Mouse (Mus musculus): ENCODE data around the gene Setd2. TPM values are rescaled to one million over a fixed set of nuclear protein-coding genes. Genes with fewer than 3 reads are reported as not detected.

Gene Setd2
- polyA plus RNA-seq, 1 experiment from 2014 or later: 55.6 TPM

DNA sequence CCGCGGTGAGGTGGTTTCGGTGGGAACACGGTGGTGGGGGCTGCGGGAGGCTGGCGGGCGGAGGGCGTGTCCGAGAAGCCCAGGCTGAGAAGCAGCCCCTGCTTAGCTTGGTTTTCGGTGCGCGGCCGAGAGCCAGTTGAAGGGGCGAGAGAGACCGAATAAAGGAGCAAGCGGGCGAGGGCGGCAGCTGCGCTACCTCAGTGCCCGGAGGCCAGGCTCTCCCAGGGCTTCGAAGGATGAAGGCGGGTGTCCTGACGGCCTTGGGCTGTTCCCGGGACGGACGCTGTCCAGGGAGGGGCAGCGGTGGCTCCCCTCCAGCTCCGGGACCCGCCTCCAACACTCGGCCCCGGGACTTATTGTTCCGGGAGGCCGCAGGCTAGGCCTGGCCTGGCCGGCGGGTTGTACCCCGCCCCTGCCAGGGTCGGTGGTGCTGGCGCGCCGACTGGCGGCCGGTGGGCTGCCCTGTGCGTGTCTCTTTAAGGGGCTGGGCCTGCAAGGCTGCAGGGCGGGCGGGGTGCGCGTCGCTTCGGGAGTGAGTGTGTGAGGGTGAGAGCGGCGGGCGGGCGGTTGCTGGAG, 395 bp upstream of the Setd2 start:
- Histone ChIP-seq H3K36me3 (ENCODE audit: control insufficient read depth, insufficient read depth, low read length) (0 out of 2 replicates have a peak, but pooled peaks cover 2% of the 10 kb centered on the region), H3K9ac (ENCODE audit: low read length) (peak overlapping the region; percentile 99), H3K27ac (replicated peaks; ENCODE audit: low read depth, low read length) (peak overlapping the region; percentile 99), H3K4me2 (ENCODE audit: low read depth, severe bottlenecking) (peak overlapping the region; percentile 36), H3K9me3 (ENCODE audit: control insufficient read depth, low read length) (no peaks in the 10 kb centered on the region), H3K27me3 (ENCODE audit: control insufficient read depth, insufficient read depth, low read length) (no peaks in the 10 kb centered on the region), H3K4me1 (ENCODE audit: control insufficient read depth, insufficient read depth, low read length) (peaks cover 4% of the 10 kb centered on the region; the same call in 1 of the 2 replicates), H3K4me3 (ENCODE audit: low read depth, low read length) (peak overlapping the region; percentile 94)
- peak; percentile 97 for DNase-seq (ENCODE audit: low spot score)
- WGBS: under 1% methylated on average over 48 of the region's 53 CpGs
- ATAC-seq (ENCODE audit: insufficient number of reproducible peaks, low FRiP score, low TSS enrichment, low read depth): peak; percentile 100

DNA sequence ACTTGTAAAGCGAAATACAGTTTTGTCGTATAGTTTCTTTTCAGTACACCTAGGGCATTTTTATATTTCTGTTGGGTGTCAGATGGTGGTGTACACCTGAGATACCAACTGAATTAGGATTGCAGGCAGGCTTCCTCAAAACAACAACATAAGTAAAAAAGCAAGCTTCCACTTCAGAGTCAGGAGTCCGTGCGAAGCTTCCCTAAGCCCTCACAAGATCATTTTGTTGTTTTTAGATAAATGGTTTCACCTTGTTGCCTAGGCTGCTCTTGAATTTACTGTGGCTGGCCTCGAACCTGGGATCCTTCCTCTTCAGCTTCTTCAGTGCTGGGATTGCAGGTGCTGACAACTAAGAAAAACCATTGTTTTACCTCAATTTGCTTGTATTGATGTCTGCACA, 1.2 kb downstream of the Setd2 start:
- Histone ChIP-seq H3K9ac (ENCODE audit: low read length) (peak overlapping the region; percentile 99), H3K4me2 (ENCODE audit: low read depth, severe bottlenecking) (peak overlapping the region; percentile 69), H3K27me3 (ENCODE audit: control insufficient read depth, insufficient read depth, low read length) (no peaks in the 10 kb centered on the region), H3K36me3 (ENCODE audit: control insufficient read depth, insufficient read depth, low read length) (0 out of 2 replicates have a peak, but pooled peaks cover 2% of the 10 kb centered on the region), H3K9me3 (ENCODE audit: control insufficient read depth, low read length) (no peaks in the 10 kb centered on the region), H3K27ac (replicated peaks; ENCODE audit: low read depth, low read length) (no peak overlapping the region), H3K4me1 (ENCODE audit: control insufficient read depth, insufficient read depth, low read length) (peaks cover 4% of the 10 kb centered on the region; the same call in 1 of the 2 replicates), H3K4me3 (ENCODE audit: low read depth, low read length) (peak overlapping the region; percentile 94)
- peak; percentile 24 for DNase-seq (ENCODE audit: low spot score)
- WGBS: 51% methylated on average over 5 of the region's 5 CpGs
- ATAC-seq (ENCODE audit: insufficient number of reproducible peaks, low FRiP score, low TSS enrichment, low read depth): no peak

DNA sequence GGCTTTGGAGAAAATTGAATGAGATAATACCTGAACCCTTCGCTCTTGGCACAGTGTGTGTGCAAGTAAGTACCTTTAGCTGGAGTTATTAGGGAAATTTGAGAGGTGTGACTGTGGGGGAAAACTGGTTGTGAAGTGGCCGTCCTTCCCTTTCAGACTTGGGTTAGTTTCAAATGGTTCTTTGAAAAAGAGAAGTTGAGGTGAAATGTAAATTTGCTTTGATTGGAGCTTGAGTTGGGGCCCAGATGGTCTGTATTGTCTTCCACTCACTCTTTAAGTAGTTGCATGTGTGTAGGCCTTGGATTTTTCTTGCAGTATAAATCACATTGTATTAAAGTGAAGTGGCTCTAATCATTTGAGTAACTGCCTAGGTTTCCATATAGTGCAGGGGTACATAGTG, 2.7 kb downstream of the Setd2 start:
- H3K36me3 ChIP-seq (ENCODE audit: control insufficient read depth, insufficient read depth, low read length): no peaks in the 10 kb centered on the region
- peaks cover 4% of the 10 kb centered on the region; the same call in 1 of the 2 replicates for H3K4me1 ChIP-seq (ENCODE audit: control insufficient read depth, insufficient read depth, low read length)
- no peak overlapping the region for H3K27ac ChIP-seq (replicated peaks; ENCODE audit: low read depth, low read length)
- DNase-seq (ENCODE audit: low spot score) (no peak), ATAC-seq (ENCODE audit: insufficient number of reproducible peaks, low FRiP score, low TSS enrichment, low read depth) (no peak)
- no peak overlapping the region for H3K4me2 ChIP-seq (ENCODE audit: low read depth, severe bottlenecking)
- no peak overlapping the region for H3K4me3 ChIP-seq (ENCODE audit: low read depth, low read length)
- no peaks in the 10 kb centered on the region for H3K27me3 ChIP-seq (ENCODE audit: control insufficient read depth, insufficient read depth, low read length)
- no peak overlapping the region for H3K9ac ChIP-seq (ENCODE audit: low read length)
- 74% methylated on average over 2 of the region's 2 CpGs for WGBS
- H3K9me3 ChIP-seq (ENCODE audit: control insufficient read depth, low read length): no peaks in the 10 kb centered on the region

DNA sequence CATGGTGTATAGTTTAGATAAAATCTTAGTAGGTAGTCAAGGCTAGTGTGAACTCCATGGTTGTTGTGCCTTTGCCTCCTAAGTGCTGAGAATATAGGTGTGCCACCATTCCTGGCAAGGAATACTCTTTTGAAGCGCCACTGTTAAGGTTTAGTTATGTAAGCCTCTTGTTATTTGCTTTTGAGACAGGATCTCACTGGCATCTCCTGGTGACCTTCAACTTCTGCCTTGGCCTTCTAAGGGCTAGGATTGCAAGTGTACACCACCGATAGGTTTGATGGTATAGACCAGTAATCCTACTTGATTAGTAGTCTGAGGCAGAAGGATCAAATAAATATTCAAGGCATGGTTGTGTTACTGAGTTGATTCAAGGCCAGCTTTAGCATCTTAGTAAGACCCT, 4.2 kb downstream of the Setd2 start:
- no peak overlapping the region for H3K9ac ChIP-seq (ENCODE audit: low read length)
- WGBS: 95% methylated on average over 2 of the region's 2 CpGs
- H3K27ac ChIP-seq (replicated peaks; ENCODE audit: low read depth, low read length): no peak overlapping the region
- no peak for ATAC-seq (ENCODE audit: insufficient number of reproducible peaks, low FRiP score, low TSS enrichment, low read depth)
- no peak overlapping the region for H3K4me3 ChIP-seq (ENCODE audit: low read depth, low read length)
- no peak overlapping the region for H3K4me2 ChIP-seq (ENCODE audit: low read depth, severe bottlenecking)
- no peaks in the 10 kb centered on the region for H3K27me3 ChIP-seq (ENCODE audit: control insufficient read depth, insufficient read depth, low read length)
- no peaks in the 10 kb centered on the region for H3K36me3 ChIP-seq (ENCODE audit: control insufficient read depth, insufficient read depth, low read length)
- no peak for DNase-seq (ENCODE audit: low spot score)
- peaks cover 4% of the 10 kb centered on the region; the same call in 1 of the 2 replicates for H3K4me1 ChIP-seq (ENCODE audit: control insufficient read depth, insufficient read depth, low read length)
- H3K9me3 ChIP-seq (ENCODE audit: control insufficient read depth, low read length): no peaks in the 10 kb centered on the region

DNA sequence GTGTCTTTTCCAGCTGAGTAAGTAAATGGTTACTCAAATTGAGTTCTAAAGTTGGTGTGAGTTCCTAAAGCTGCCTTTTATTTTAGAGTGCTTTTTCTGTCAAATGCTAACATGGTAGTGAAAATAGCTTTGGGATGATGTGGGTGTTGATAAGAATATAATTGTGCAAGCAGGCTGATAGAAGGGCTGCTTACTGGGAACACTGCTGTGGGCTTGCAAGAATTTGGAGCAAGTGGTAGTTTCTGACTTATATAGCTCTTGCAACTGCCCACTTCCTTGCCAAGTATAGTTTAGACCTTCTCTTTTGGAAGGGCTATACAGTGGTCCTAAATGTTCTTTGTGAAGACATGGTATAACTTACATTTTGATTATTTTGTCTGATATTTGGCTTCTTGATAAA, 6.1 kb downstream of the Setd2 start:
- Histone ChIP-seq H3K27me3 (ENCODE audit: control insufficient read depth, insufficient read depth, low read length) (no peaks in the 10 kb centered on the region), H3K36me3 (ENCODE audit: control insufficient read depth, insufficient read depth, low read length) (no peaks in the 10 kb centered on the region), H3K9me3 (ENCODE audit: control insufficient read depth, low read length) (no peaks in the 10 kb centered on the region), H3K27ac (replicated peaks; ENCODE audit: low read depth, low read length) (no peak overlapping the region), H3K4me1 (ENCODE audit: control insufficient read depth, insufficient read depth, low read length) (peaks cover 4% of the 10 kb centered on the region; the same call in 1 of the 2 replicates), H3K9ac (ENCODE audit: low read length) (no peak overlapping the region), H3K4me3 (ENCODE audit: low read depth, low read length) (no peak overlapping the region), H3K4me2 (ENCODE audit: low read depth, severe bottlenecking) (no peak overlapping the region)
- DNase-seq (ENCODE audit: low spot score) (no peak), ATAC-seq (ENCODE audit: insufficient number of reproducible peaks, low FRiP score, low TSS enrichment, low read depth) (no peak)

DNA sequence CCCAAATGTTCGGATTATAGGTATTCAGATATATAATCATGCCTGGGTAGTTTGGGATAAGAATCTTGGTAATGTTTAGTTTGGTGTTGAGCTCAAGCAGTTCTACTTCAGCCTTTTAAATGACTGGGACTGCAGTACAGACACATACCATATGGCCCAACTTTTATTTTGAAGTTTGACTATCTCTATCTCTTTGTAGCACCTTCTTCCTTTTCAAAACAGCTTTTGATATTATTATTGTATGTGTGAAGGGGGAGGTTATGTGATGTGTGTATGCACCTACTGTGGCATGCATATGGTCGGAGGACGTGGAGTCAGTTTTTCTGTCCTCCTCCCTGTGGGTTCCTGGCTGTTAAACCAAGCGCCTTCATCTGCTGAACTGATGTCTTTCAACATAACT, 9.6 kb downstream of the Setd2 start:
- no peaks in the 10 kb centered on the region for H3K9me3 ChIP-seq (ENCODE audit: control insufficient read depth, low read length)
- ATAC-seq (ENCODE audit: insufficient number of reproducible peaks, low FRiP score, low TSS enrichment, low read depth): no peak
- no peaks in the 10 kb centered on the region for H3K4me1 ChIP-seq (ENCODE audit: control insufficient read depth, insufficient read depth, low read length)
- DNase-seq (ENCODE audit: low spot score): no peak
- 90% methylated on average over 4 of the region's 4 CpGs for WGBS
- no peak overlapping the region for H3K9ac ChIP-seq (ENCODE audit: low read length)
- no peak overlapping the region for H3K4me2 ChIP-seq (ENCODE audit: low read depth, severe bottlenecking)
- H3K27me3 ChIP-seq (ENCODE audit: control insufficient read depth, insufficient read depth, low read length): no peaks in the 10 kb centered on the region
- H3K36me3 ChIP-seq (ENCODE audit: control insufficient read depth, insufficient read depth, low read length): no peaks in the 10 kb centered on the region
- H3K27ac ChIP-seq (replicated peaks; ENCODE audit: low read depth, low read length): no peak overlapping the region
- H3K4me3 ChIP-seq (ENCODE audit: low read depth, low read length): no peak overlapping the region

DNA sequence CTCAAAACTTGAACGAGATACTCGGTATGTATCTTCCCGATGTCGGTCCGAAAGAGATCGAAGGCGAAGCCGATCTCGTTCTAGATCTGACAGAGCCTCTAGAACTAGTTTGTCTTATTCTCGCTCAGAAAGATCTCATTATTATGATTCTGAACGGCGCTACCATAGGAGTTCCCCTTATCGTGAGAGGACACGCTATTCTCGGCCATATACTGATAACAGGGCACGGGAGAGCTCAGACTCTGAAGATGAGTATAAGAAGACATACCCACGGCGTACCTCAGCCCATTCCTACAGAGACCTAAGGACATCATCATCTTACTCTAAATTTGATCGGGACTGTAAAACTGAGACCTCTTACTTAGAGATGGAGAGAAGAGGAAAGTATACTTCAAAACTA, 15.9 kb downstream of the Setd2 start:
- peaks cover 27% of the 10 kb centered on the region for H3K36me3 ChIP-seq (ENCODE audit: control insufficient read depth, insufficient read depth, low read length)
- H3K4me3 ChIP-seq (ENCODE audit: low read depth, low read length): no peak overlapping the region
- H3K4me1 ChIP-seq (ENCODE audit: control insufficient read depth, insufficient read depth, low read length): no peaks in the 10 kb centered on the region
- DNase-seq (ENCODE audit: low spot score) (no peak), ATAC-seq (ENCODE audit: insufficient number of reproducible peaks, low FRiP score, low TSS enrichment, low read depth) (no peak)
- no peak overlapping the region for H3K9ac ChIP-seq (ENCODE audit: low read length)
- no peak overlapping the region for H3K27ac ChIP-seq (replicated peaks; ENCODE audit: low read depth, low read length)
- no peaks in the 10 kb centered on the region for H3K27me3 ChIP-seq (ENCODE audit: control insufficient read depth, insufficient read depth, low read length)
- H3K4me2 ChIP-seq (ENCODE audit: low read depth, severe bottlenecking): no peak overlapping the region
- no peaks in the 10 kb centered on the region for H3K9me3 ChIP-seq (ENCODE audit: control insufficient read depth, low read length)
- 97% methylated on average over 19 of the region's 19 CpGs for WGBS

DNA sequence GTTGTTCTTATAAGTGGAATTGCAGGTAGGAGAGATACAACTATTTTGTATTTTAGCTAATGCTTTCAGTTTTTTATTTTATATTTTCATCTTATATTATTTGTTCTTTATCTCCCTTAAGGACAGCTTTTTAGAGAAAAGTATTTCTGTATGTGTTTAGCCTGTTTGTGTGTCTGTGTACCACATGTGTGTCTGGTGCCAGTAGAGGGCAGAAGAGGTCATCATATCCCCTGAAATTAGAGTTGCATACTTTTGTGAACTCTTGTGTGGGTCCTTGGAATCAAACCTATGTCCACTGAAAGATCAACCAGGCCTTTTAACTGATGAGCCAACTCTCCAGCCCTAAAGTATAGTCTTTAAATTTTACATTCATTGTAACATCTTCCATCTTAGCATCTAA, 35.9 kb downstream of the Setd2 start:
- no peak overlapping the region for H3K4me2 ChIP-seq (ENCODE audit: low read depth, severe bottlenecking)
- DNase-seq (ENCODE audit: low spot score) (no peak), ATAC-seq (ENCODE audit: insufficient number of reproducible peaks, low FRiP score, low TSS enrichment, low read depth) (no peak)
- H3K9ac ChIP-seq (ENCODE audit: low read length): no peak overlapping the region
- H3K9me3 ChIP-seq (ENCODE audit: control insufficient read depth, low read length): no peaks in the 10 kb centered on the region
- no peak overlapping the region for H3K27ac ChIP-seq (replicated peaks; ENCODE audit: low read depth, low read length)
- peaks cover 12% of the 10 kb centered on the region; the same call in 1 of the 2 replicates for H3K36me3 ChIP-seq (ENCODE audit: control insufficient read depth, insufficient read depth, low read length)
- no peak overlapping the region for H3K4me3 ChIP-seq (ENCODE audit: low read depth, low read length)
- no peaks in the 10 kb centered on the region for H3K27me3 ChIP-seq (ENCODE audit: control insufficient read depth, insufficient read depth, low read length)
- H3K4me1 ChIP-seq (ENCODE audit: control insufficient read depth, insufficient read depth, low read length): no peaks in the 10 kb centered on the region

DNA sequence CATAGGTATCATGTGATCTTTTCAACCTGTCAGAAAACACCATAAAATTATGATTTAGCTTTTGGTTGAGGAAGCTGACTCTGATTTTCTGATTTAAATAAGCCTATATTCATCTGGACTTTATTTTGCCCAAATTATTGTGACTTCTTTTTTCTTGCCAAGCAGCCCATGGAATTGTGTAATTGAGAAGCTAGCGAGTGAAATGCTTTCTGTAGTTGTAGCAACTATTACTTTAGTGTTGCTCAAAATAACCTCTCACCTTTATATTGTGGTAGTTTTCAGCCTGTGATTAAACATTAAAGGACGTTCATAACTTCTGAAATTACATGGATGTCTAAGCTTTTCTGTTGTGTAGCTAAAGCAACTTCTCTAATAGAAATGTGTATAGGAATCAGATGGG, 49.8 kb downstream of the Setd2 start:
- no peak for DNase-seq (ENCODE audit: low spot score)
- Histone ChIP-seq H3K9me3 (ENCODE audit: control insufficient read depth, low read length) (no peaks in the 10 kb centered on the region), H3K9ac (ENCODE audit: low read length) (no peak overlapping the region), H3K4me3 (ENCODE audit: low read depth, low read length) (no peak overlapping the region), H3K27me3 (ENCODE audit: control insufficient read depth, insufficient read depth, low read length) (no peaks in the 10 kb centered on the region), H3K4me1 (ENCODE audit: control insufficient read depth, insufficient read depth, low read length) (no peaks in the 10 kb centered on the region), H3K4me2 (ENCODE audit: low read depth, severe bottlenecking) (no peak overlapping the region), H3K27ac (replicated peaks; ENCODE audit: low read depth, low read length) (no peak overlapping the region), H3K36me3 (ENCODE audit: control insufficient read depth, insufficient read depth, low read length) (peaks cover 2% of the 10 kb centered on the region; the same call in 1 of the 2 replicates)
- ATAC-seq (ENCODE audit: insufficient number of reproducible peaks, low FRiP score, low TSS enrichment, low read depth): no peak
- 94% methylated on average over 2 of the region's 2 CpGs for WGBS
